Mouse (Mus musculus): ENCODE measurements around the gene Cgas. TPM values are rescaled to one million over a fixed set of nuclear protein-coding genes. Genes with fewer than 3 reads are reported as not detected.

Gene Cgas
- total RNA-seq, 2 experiments from 2014 or later: 0.29 to 0.31 TPM

DNA sequence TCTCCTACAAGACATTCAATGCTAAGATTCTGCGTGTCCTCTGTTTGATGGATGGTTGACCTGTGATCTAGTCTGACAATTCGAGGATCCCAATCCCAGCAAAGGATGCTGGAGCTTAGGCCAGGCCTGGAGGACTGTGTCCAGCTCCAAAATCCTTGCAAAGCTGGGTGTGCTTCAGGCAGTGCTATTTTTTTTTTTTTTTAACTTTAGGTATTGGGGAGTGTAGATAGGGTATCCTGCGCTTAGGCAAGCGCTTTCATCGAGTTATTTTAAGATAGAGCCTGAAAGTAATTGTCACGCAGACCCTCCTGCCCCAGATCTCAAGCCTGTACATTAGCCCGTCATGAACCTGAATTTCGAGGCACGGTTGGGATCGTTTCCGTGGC is 47.8 kb downstream of the Cgas start:
- intact Hi-C loops (cut with DNase I; ENCODE audit: low total_unique reads): no loop called here

DNA sequence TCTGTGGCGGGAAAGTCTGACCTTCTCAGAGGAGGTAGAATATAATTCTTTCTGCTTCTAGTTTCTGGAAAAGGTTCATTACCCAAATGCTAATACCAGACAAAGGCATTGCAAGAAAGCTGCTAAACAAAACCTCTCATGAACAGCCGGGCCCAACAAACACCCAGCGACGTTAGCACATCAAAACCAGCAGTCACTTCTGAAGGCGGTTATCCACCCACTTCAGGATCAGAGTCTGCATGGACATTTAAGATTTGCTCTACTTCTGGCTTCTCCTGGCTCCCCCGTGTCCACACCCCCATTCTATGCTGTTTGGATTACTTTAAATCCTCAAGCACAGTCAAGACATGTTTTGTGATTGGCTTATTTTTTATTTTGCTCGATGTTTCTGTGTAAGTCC is 48.4 kb downstream of the Cgas start:
- intact Hi-C loops (cut with DNase I; ENCODE audit: low total_unique reads): no loop called here
- no peak for DNase-seq

More for the DNA sequence above, 47.8 kb downstream of the Cgas start:
- DNase-seq: no peak

DNA sequence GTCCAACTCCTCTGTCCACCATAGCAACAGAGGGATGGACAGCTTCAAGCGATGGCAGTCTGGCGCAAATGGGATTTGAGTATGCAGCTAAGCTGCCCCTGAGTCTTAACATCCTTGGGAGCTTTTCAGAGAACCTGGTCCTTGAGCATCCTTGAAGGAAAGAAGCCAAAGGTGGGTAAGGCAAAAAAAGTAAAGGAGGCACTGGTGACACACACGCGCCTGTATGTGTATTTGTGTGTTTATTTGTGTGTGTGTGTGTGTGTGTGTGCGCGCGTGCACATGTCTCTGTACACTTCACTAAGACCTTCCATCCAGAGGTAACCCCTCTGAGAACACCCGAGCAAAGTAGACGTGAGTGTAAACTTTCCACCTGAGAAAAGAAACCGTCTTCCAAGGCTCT is 49.3 kb downstream of the Cgas start:
- intact Hi-C loops (cut with DNase I; ENCODE audit: low total_unique reads): no loop called here
- DNase-seq: no peak

DNA sequence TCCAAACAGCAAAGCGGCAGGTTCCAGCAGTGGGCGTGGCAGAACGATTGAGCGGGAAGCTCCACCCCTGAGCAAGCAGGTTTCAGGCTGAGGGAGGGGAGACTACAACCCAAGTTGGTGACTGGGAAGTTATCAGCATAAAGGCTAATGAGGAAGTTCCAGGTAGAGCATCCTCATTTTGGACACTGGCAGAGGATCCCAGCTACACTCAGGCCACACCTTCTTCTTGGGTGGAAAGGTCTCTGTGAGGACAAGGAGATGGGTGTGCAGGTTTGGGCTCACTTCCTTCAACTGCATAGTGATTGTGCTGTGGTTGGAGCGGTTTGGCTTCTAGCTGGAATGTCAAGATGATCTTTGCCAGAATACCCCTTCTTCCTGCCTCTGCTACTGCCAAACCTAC is 53.1 kb downstream of the Cgas start:
- no peak for DNase-seq
- intact Hi-C loops (cut with DNase I; ENCODE audit: low total_unique reads): no loop called here

DNA sequence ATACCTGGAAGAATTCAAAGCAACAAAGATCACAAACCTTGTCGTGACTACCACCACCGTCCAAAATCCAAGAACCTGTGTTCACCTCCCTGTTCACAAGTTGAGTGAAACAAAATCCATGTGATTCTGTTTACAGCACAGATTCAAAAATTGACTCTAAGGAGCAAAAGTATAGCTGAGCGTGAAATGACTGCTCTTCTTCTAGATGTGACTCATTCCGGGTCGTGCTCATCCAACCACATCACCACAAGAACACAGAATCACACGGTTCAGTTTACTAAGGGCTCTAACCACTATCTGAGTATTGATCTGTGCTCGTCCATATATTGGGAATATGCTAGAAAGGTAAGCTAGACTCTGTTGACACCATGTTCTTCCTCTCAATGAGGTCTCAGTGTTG is 56.1 kb downstream of the Cgas start:
- intact Hi-C loops (cut with DNase I; ENCODE audit: low total_unique reads): no loop called here
- no peak for DNase-seq

DNA sequence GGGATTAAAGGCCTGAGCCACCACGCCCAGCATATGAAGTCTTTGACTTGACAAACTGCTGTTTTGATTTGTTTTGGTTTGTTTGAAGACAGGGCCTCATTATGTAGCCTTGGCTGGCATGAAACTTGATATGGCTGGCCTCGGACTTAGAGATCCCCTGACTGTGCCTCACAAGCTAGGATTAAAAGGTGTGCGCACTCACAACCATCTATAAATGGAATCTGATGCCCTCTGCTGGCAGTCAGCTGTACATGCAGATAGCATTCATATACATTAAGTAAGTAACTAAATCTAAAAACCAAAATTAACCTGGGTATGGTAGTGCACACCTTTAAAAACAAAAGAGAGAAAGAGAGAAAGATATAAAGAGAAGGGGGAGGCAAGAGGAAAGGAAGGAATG is 57.1 kb downstream of the Cgas start:
- intact Hi-C loops (cut with DNase I; ENCODE audit: low total_unique reads): no loop called here
- DNase-seq: no peak

Small RNAs within 50 kb of the gene (microRNA-seq; reads per million reads assigned to microRNA genes)
- 0 reads per million in 2 experiments for gene Gm26377

Other genes with a start within 250 kb of the Cgas start
- not detected for gene Gsta1, start 212.6 kb downstream of the Cgas start, total RNA-seq (2021)
- not detected for gene Gm3776, start 186.1 kb downstream of the Cgas start, total RNA-seq (2021)
- not detected for gene Gm10639, start 153.3 kb downstream of the Cgas start, total RNA-seq (2021)
- gene Omt2a, start 128.4 kb downstream of the Cgas start, total RNA-seq (2021): not detected
- not detected for gene Omt2b, start 115.6 kb downstream of the Cgas start, total RNA-seq (2021)
- not detected for gene Gsta2, start 87.4 kb downstream of the Cgas start, total RNA-seq (2021)
- not detected for gene Dppa5a, start 75.1 kb downstream of the Cgas start, total RNA-seq (2021)
- gene Ooep, start 64.5 kb downstream of the Cgas start, total RNA-seq (2021): under 1 TPM in 1 of 2 experiments, not detected in 1; 0.11 TPM
- gene Ddx43, start 47.5 kb downstream of the Cgas start, total RNA-seq (2021): not detected
- 10 to 100 TPM; 14.4 to 17.3 TPM for gene Mto1, start 5.0 kb upstream of the Cgas start, total RNA-seq (2021)
- not detected for gene Gm17324, start 5.5 kb upstream of the Cgas start, total RNA-seq (2021)
- gene Eef1a1, start 45.9 kb upstream of the Cgas start, total RNA-seq (2021): 1,000 to 10,000 TPM; 1,398 to 1,669 TPM
- 1 to 10 TPM; 3.9 to 4.6 TPM for gene Slc17a5, start 144.8 kb upstream of the Cgas start, total RNA-seq (2021)
- 1 to 10 TPM; 5.7 to 6.1 TPM for gene Cd109, start 172.3 kb upstream of the Cgas start, total RNA-seq (2021)

All from gastrocnemius, postnatal 14 days (tissue).